Comparison of ENCODE assay signal across 9 mouse cellular contexts in genomic region chr17:56625495-56625894, GRCm38 (mm10). TPM values are rescaled to one million over a fixed set of nuclear protein-coding genes. Genes with fewer than 3 reads are reported as not detected.
DNase-seq lines count a peak whose midpoint lies in the region; ATAC-seq and TF ChIP-seq lines count a peak whose summit lies in the region.
"Had no signal": no experiment of that assay in that cellular context is flagged by ENCODE, and none has a peak within 500 bp of the region (broad histone marks: within the 10 kb centered on the region; RNA-seq: fewer than 3 reads in every experiment).

No protein-coding gene starts in this region.

- no peak overlapping the region for H3K9ac ChIP-seq in forebrain, postnatal 0 days

- no peak overlapping the region for H3K27ac ChIP-seq in forebrain, postnatal 0 days (ENCODE audit: low read depth, low read length)
- peak overlapping the region; percentile 37; the same call in 1 of the 2 replicates for H3K27ac ChIP-seq in macrophage

- 83% methylated on average over 3 of the region's 3 CpGs for WGBS in forebrain, postnatal 0 days
- WGBS in macrophage (ENCODE audit: missing documents) = 66% methylated on average over 3 of the region's 3 CpGs

- ATAC-seq in forebrain, postnatal 0 days = no peak

- H3K36me3 ChIP-seq in E14TG2a.4 (ENCODE audit: insufficient read depth, low read length) (peaks cover 51% of the 10 kb centered on the region), macrophage (ENCODE audit: inconsistent target) (peaks cover 19% of the 10 kb centered on the region)
- peaks cover 29% of the 10 kb centered on the region for H3K36me3 ChIP-seq in forebrain, postnatal 0 days (ENCODE audit: insufficient read depth)

- DNase-seq in heart, adult 11 months = peak; percentile 87
- DNase-seq in heart, adult 18-20 months = no peak
- DNase-seq in forebrain, postnatal 0 days = no peak
- DNase-seq in layer of hippocampus, adult 11-12 months (ENCODE audit: low spot score) = no peak
- no peak for DNase-seq in Muller cell, postnatal 12 days (ENCODE audit: inconsistent ontology term)
- DNase-seq in cerebellum, adult 18-20 months = no peak

- peaks cover 59% of the 10 kb centered on the region for H3K4me1 ChIP-seq in E14TG2a.4 (replicated peaks; ENCODE audit: low read depth, low read length)
- peaks cover 11% of the 10 kb centered on the region for H3K4me1 ChIP-seq in forebrain, postnatal 0 days (ENCODE audit: insufficient read depth)

- no peak for TF ChIP-seq CTCF in E14TG2a.4 (conservative IDR thresholded peaks at IDR 0.05; ENCODE audit: low read length)
- no peak for TF ChIP-seq CTCF in forebrain, postnatal 0 days (IDR thresholded peaks at IDR 0.05; ENCODE audit: low read depth)

- H3K9me3 ChIP-seq in E14TG2a.4 (ENCODE audit: low read length) = no peaks in the 10 kb centered on the region
- H3K9me3 ChIP-seq in forebrain, postnatal 0 days (ENCODE audit: low read length) = no peaks in the 10 kb centered on the region

- peak overlapping the region; percentile 93 for H3K4me3 ChIP-seq in E14TG2a.4 (replicated peaks; ENCODE audit: low read length)
- no peak overlapping the region for H3K4me3 ChIP-seq in forebrain, postnatal 0 days (ENCODE audit: low read depth, low read length)
- H3K4me3 ChIP-seq in macrophage (ENCODE audit: inconsistent target) = peak overlapping the region; percentile 77

- no peaks in the 10 kb centered on the region for H3K27me3 ChIP-seq in E14TG2a.4 (ENCODE audit: insufficient read depth, low read length)
- no peaks in the 10 kb centered on the region for H3K27me3 ChIP-seq in forebrain, postnatal 0 days (ENCODE audit: insufficient read depth, low read length)

- H3K79me2 ChIP-seq in macrophage (ENCODE audit: inconsistent target) = peaks cover 33% of the 10 kb centered on the region

- H3K4me2 ChIP-seq in forebrain, postnatal 0 days (ENCODE audit: low read depth) = peak overlapping the region; percentile 89; the same call in 1 of the 2 replicates

RNA-seq across cellular contexts. Expression of gene Lonp1, which starts 1.2 kb away (rescaled TPM):
- total RNA-seq in heart, adult 18-20 months (2021) = 100 to 1,000 TPM; 125 to 130 TPM
- 64.9 and 76.3 TPM in 2 replicates for total RNA-seq in forebrain, postnatal 0 days (2014; rRNA removed)
- polyA plus RNA-seq in forebrain, postnatal 0 days (2015; fragmentation: Nextera tagmentation; extraction: Ambion mirVana) = 34.2 and 38.2 TPM in 2 replicates
- 10 to 100 TPM; 20.0 to 96.5 (median 52.9) TPM for total RNA-seq in macrophage (2018; cell fraction: chromatin; rRNA removed)
- total RNA-seq in macrophage (2018; cell fraction: cytosol; rRNA removed) = 10 to 100 TPM; 25.3 to 41.8 (median 32.0) TPM
- 10 to 100 TPM; 18.6 to 73.4 (median 44.9) TPM for total RNA-seq in macrophage (2018; cell fraction: nucleus; rRNA removed)
- 25.9 to 34.1 TPM (median 32.5 TPM) in 3 replicates for polyA plus RNA-seq in macrophage (2018)

RNA-seq across cellular contexts. Expression of gene Catsperd, which starts 2.4 kb away (rescaled TPM):
- under 1 TPM in 1 of 2 experiments, not detected in 1; 0.10 TPM for total RNA-seq in heart, adult 18-20 months (2021)
- 0.81 and 1.5 TPM in 2 replicates for total RNA-seq in forebrain, postnatal 0 days (2014; rRNA removed)
- 0.94 and 1.2 TPM in 2 replicates for polyA plus RNA-seq in forebrain, postnatal 0 days (2015; fragmentation: Nextera tagmentation; extraction: Ambion mirVana)
- total RNA-seq in macrophage (2018; cell fraction: chromatin; rRNA removed) = 1 to 10 TPM in 2 of 26 experiments, under 1 TPM in 11, not detected in 13; 0.49 to 1.8 (median 0.62) TPM
- under 1 TPM in 2 of 26 experiments, not detected in 24; 0.03 to 0.05 TPM for total RNA-seq in macrophage (2018; cell fraction: cytosol; rRNA removed)
- 1 to 10 TPM in 1 of 26 experiments, under 1 TPM in 12, not detected in 13; 0.32 to 1.2 (median 0.58) TPM for total RNA-seq in macrophage (2018; cell fraction: nucleus; rRNA removed)
- not detected in 3 replicates for polyA plus RNA-seq in macrophage (2018)
- total RNA-seq: neutrophil, adult 5-6 weeks had no signal

RNA-seq across cellular contexts. Expression of gene Rpl36, which starts 12.3 kb away (rescaled TPM):
- total RNA-seq in heart, adult 18-20 months (2021) = 100 to 1,000 TPM; 760 to 782 TPM
- total RNA-seq in forebrain, postnatal 0 days (2014; rRNA removed) = 807 and 1,399 TPM in 2 replicates
- 1,145 and 1,575 TPM in 2 replicates for polyA plus RNA-seq in forebrain, postnatal 0 days (2015; fragmentation: Nextera tagmentation; extraction: Ambion mirVana)
- total RNA-seq in macrophage (2018; cell fraction: chromatin; rRNA removed) = 100 to 1,000 TPM in 1 of 26 experiments, 10 to 100 TPM in 20, 1 to 10 TPM in 5; 4.7 to 256 (median 18.5) TPM
- 1,000 to 10,000 TPM in 2 of 26 experiments, 100 to 1,000 TPM in 24; 425 to 1,090 (median 643) TPM for total RNA-seq in macrophage (2018; cell fraction: cytosol; rRNA removed)
- total RNA-seq in macrophage (2018; cell fraction: nucleus; rRNA removed) = 100 to 1,000 TPM in 3 of 26 experiments, 10 to 100 TPM in 23; 16.5 to 120 (median 60.4) TPM
- 397 to 1,686 TPM (median 1,348 TPM) in 3 replicates for polyA plus RNA-seq in macrophage (2018)

RNA-seq across cellular contexts. Expression of gene 2410015M20Rik, which starts 15.9 kb away (rescaled TPM):
- total RNA-seq in heart, adult 18-20 months (2021) = 100 to 1,000 TPM; 341 TPM
- total RNA-seq in forebrain, postnatal 0 days (2014; rRNA removed) = 66.0 and 124 TPM in 2 replicates
- 208 and 263 TPM in 2 replicates for polyA plus RNA-seq in forebrain, postnatal 0 days (2015; fragmentation: Nextera tagmentation; extraction: Ambion mirVana)
- total RNA-seq in macrophage (2018; cell fraction: chromatin; rRNA removed) = 10 to 100 TPM in 5 of 26 experiments, 1 to 10 TPM in 19, not detected in 2; 1.2 to 31.0 (median 4.7) TPM
- total RNA-seq in macrophage (2018; cell fraction: cytosol; rRNA removed) = 10 to 100 TPM; 42.1 to 95.9 (median 57.4) TPM
- total RNA-seq in macrophage (2018; cell fraction: nucleus; rRNA removed) = 10 to 100 TPM in 15 of 26 experiments, 1 to 10 TPM in 10, not detected in 1; 4.6 to 17.7 (median 11.9) TPM
- polyA plus RNA-seq in macrophage (2018) = 47.7 to 86.1 TPM (median 67.9 TPM) in 3 replicates

RNA-seq across cellular contexts. Expression of gene Safb, which starts 40.9 kb away (rescaled TPM):
- 10 to 100 TPM; 59.6 to 68.5 TPM for total RNA-seq in heart, adult 18-20 months (2021)
- total RNA-seq in forebrain, postnatal 0 days (2014; rRNA removed) = 56.0 and 71.7 TPM in 2 replicates
- polyA plus RNA-seq in forebrain, postnatal 0 days (2015; fragmentation: Nextera tagmentation; extraction: Ambion mirVana) = 61.8 and 82.8 TPM in 2 replicates
- 100 to 1,000 TPM; 163 to 415 (median 310) TPM for total RNA-seq in macrophage (2018; cell fraction: chromatin; rRNA removed)
- 10 to 100 TPM; 33.7 to 62.1 (median 47.7) TPM for total RNA-seq in macrophage (2018; cell fraction: cytosol; rRNA removed)
- 100 to 1,000 TPM in 19 of 26 experiments, 10 to 100 TPM in 7; 70.9 to 178 (median 116) TPM for total RNA-seq in macrophage (2018; cell fraction: nucleus; rRNA removed)
- polyA plus RNA-seq in macrophage (2018) = 51.7 to 66.4 TPM (median 57.5 TPM) in 3 replicates
